Mouse (Mus musculus): ENCODE data around the gene Arf6.
"Not testable (repeated sequence)": the region's sequence is repeated elsewhere in the genome, so short reads cannot be mapped to it uniquely, and the experiment has no call there.

Arf6 gene

GRCm38 (mm10) chr12:69373850-69374766 lies 2.2 kb downstream of the Arf6 start:
- no peak for DNase-seq (ENCODE audit: low read depth, low spot score)

GRCm38 (mm10) chr12:69376132-69376531 lies 4.2 kb downstream of the Arf6 start:
- DNase-seq (ENCODE audit: low read depth, low spot score) = no peak

DNA sequence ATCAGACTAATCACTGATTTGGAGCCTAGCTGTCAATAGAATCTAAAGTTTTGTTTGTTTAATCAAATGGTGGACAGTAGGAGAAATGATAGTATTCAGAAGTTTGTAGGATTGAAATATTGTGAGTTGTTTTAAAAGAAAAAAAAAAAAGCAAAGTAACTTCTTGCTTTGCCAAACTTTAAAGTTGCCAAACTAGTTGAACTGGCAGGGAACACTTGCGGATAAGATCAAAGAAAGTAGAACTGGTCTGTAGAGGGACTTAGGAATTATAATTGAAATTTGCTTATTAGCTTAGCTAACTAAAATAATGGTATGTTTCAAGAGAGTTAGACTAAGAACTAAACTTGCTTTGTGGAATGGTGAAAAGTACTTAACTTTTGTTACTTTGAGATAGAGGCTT lies 5.2 kb downstream of the Arf6 start:
- DNase-seq (ENCODE audit: low read depth, low spot score) = no peak

GRCm38 (mm10) chr12:69377636-69378035 lies 5.7 kb downstream of the Arf6 start:
- not testable (repeated sequence) for DNase-seq (ENCODE audit: low read depth, low spot score)

GRCm38 (mm10) chr12:69378558-69379454 lies 6.9 kb downstream of the Arf6 start:
- no peak for DNase-seq (ENCODE audit: low read depth, low spot score)

DNA sequence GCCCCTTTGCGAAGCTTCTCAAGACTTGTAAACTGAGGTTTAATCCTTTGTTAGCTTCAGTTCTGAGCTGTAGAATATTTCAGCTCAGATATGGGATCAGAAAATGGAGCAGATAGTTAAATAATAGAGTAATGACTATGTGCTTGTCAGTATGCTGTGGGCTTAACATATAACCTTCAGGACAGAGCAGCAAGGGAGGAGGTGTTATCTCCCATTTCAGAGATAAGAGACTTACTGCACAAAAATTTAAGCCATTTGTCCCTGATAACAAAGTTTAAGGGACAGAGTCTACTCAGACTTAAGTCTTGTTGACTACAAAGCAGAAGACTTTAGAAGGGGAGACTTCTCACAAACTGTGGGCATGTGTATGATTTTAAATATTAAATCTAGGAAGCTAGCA lies 10.9 kb downstream of the Arf6 start:
- DNase-seq (ENCODE audit: low read depth, low spot score) = no peak

DNA sequence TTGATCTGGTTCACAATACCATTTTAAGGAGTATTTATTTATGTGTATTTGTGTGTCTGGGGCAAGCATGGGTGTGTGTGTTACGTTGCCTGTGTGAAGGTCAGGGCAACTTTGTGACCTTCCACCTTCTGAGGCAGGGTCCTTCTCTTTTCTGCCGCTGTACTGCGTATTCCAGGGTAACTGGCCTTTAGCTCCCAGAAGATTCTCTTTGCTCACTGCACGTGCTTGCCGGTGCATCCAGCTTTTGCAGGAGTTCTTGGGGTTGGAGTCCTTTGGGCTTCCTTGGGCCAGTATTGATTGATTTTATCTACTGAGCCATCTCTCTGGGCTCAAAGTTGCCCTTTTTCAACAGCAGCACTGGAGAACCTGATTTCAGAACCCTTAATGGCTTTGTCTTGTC lies 12.7 kb downstream of the Arf6 start:
- DNase-seq (ENCODE audit: low read depth, low spot score) = no peak

GRCm38 (mm10) chr12:69385542-69386280 lies 13.8 kb downstream of the Arf6 start:
- no peak for DNase-seq (ENCODE audit: low read depth, low spot score)

GRCm38 (mm10) chr12:69386281-69386732 lies 14.4 kb downstream of the Arf6 start:
- not testable (repeated sequence) for DNase-seq (ENCODE audit: low read depth, low spot score)

DNA sequence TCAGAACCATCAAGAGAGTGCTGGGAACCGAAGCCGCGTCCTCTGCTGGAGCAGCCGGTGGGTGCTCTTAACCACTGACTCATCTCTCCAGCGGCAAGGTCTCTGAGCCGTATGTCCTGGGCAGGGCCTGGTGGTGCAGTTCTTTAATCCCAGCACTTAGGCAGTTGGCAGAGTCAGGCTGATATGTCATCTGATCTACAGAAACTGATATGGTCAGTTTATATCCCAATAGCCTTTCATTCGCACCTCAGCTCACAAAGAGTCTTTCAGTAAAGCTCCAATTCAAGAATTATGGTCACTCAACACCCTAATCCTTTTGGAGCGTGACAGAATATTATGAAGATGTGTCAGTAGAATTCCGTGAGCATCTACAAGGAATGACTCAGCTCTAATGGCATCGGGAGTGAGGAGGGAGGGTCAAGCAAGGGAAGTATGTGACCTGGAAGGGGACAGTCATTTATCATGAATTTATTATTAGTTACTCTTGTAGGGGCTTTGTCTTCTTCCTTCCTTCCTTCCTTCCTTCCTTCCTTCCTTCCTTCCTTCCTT lies 16.4 kb downstream of the Arf6 start:
- no peak for DNase-seq (ENCODE audit: low read depth, low spot score)

GRCm38 (mm10) chr12:69389273-69389938 lies 17.5 kb downstream of the Arf6 start:
- DNase-seq (ENCODE audit: low read depth, low spot score) = no peak

- no peak for DNase-seq (ENCODE audit: low read depth, low spot score)
Measured at GRCm38 (mm10) chr12:69390000-69390698, 18.2 kb downstream of the Arf6 start.

DNA sequence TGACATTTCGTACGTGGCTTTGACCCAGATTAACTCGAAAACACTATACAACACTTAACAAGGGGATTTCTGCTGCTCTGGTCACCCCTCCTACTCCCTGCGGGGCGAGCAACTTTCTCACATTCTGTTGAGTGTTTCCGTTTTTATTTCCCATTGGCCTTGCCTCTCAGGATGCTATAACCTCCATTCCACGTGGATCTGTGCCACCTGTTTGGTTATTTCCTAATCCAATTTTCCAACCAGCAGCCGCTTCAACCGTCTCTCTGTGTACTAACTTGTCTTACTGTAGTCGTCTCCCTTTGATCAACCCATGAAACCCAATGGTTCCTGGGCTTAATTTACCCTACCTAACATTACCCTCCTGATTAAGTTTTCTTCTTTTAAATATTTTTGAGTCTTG lies 21.1 kb downstream of the Arf6 start:
- no peak for DNase-seq (ENCODE audit: low read depth, low spot score)

DNA sequence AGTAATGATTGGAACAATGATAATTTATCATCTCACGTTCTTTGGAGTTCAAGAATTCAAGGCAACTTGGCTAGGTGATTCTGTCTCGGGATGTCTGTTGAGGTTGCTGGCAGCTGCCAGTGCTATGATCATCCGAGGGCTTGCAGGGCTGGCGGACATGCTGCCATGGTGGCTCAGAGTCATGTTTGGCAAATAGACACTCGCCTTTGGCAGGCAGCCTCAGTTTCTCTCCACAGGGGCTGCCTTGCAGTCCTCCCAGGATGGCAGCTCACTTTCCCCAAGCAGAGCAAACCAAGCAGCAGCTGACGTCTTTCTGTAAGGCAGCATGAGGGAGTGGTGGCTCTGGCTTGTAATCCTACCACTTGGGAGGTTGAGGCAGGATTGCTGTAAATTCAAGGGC lies 22.5 kb downstream of the Arf6 start:
- DNase-seq (ENCODE audit: low read depth, low spot score) = no peak

- DNase-seq (ENCODE audit: low read depth, low spot score) = no peak
Measured at GRCm38 (mm10) chr12:69400367-69400766, 28.4 kb downstream of the Arf6 start.

DNA sequence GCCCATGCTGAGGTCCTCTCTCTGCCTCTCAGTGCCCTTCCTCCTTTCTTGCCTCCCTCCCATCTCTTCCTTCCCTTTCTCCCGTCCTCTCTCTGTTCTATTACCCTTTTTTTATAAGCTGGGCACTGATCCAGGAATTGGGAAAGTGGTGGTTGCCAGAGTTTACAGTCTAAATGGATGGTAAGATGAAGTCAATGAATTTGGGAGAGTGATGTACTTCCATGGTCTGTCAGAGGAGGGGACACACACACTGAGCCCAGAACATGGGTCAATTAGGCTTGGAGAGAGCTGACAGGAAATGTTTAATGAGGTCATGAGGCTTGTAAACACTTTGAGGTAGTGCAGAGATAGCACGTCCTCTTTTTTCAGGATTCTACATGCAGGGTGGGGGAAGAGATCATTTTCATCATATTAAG lies 28.9 kb downstream of the Arf6 start:
- no peak for DNase-seq (ENCODE audit: low read depth, low spot score)

DNA sequence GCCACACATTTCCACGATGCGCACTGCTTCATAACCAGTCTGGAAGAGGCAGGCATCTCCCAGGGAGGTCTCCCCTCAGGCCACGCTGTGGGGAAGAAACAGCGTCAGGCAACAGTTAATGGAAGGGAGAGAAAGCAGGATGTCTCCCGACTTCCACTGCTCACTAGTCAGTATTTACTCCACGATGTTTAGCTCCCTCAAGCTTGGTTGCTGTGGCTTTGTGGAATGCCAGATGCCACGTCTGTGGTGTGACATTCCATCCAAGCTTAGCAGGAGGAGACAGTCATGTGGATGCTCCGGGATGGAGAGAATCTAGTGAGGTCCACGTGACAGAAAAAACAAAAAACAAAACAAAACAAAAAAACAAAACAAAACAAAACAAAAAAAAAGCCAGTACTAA lies 30.1 kb downstream of the Arf6 start:
- DNase-seq (ENCODE audit: low read depth, low spot score) = no peak

DNA sequence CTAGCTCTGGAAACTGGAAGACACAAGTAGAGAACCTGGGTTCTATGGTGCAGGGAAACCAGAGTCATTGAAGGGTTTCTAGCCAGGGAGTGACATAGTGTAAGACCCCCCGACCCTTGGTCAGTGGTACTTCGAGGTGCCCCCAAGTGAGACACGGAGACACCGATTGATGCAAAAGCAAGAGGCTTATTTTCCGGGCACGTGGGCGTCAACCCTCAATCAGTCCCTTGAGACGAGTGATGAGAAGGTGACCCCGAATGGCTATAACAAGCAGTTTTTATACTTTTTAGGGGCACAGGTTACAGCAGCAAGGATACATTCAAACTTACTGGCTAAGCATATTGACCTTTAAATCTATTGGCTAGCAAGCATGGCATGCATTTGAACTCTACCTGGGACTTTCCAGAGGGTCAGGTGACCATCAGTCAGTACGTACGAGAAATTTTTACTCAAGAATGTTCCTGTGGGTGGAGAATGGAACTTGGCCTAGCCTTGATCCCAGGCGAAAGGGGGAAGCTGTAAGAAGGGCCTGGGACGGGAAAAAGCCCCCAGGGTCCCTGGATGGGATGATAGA lies 30.7 kb downstream of the Arf6 start:
- DNase-seq (ENCODE audit: low read depth, low spot score) = no peak

DNA sequence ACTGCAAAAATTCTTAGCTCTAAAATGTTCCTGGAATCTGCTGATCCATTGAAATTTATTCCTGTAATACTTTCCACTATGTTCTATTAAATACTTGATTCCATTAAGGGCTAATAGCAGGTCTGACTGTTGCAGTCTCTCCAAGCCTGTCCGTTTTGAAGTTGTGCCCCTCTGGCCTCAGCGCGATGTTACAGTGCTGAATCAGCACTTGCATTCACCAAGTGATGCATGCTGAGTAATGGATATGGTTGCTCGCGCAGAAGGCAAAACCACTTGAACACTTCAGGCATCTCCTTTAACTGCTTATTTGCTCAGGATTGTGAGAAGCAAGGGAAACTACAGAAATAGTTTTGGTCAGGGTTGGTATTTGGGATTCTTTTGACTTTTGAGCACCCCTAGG lies 38.8 kb downstream of the Arf6 start:
- no peak for DNase-seq (ENCODE audit: low read depth, low spot score)

DNA sequence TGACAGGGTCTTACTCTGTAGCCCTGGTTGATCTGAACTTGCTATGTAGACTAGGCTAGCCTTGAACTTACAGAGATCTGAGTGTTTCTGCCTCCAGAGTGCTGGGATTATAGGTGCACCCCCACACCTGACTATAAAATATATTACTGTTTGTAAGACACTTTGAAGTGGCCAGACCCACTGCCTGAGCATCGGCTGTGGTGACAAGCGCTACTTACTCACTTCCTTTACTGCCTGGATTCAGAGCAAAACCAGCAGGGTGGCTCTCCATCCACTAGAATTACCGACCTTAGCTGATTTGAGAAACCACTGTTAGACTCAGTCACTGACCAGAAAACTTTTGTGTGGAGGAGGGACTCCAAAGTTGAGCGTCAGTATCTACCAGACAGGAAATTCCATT lies 40.0 kb downstream of the Arf6 start:
- no peak for DNase-seq (ENCODE audit: low read depth, low spot score)

All from WW6 (cell line).